Mouse (Mus musculus): ENCODE measurements at regions not wholly inside any gene's neighbourhood (a gene's known extent, or its start where the extent isn't known, plus 50 kb on each side); places are given as distances from the start of the nearest gene placed in this dataset.
A peak's percentile ranks its signal among the peaks of the same experiment; 100 is the strongest.

- no peaks in the 10 kb centered on the region for H3K36me3 ChIP-seq (ENCODE audit: control insufficient read depth, insufficient read depth, low read length)
- no peak overlapping the region for H3K27ac ChIP-seq (ENCODE audit: low read length)
- no peaks in the 10 kb centered on the region for H3K4me1 ChIP-seq (ENCODE audit: control insufficient read depth, insufficient read depth, low read length)
- ATAC-seq = no peak
- H3K4me3 ChIP-seq (ENCODE audit: low read depth, low read length) = no peak overlapping the region
- WGBS = 89% methylated on average over 1 of the region's 1 CpGs
- no peak overlapping the region for H3K9ac ChIP-seq (ENCODE audit: low read depth, low read length)
- no peak overlapping the region for H3K4me2 ChIP-seq (ENCODE audit: low read length)
- H3K9me3 ChIP-seq (replicated peaks; ENCODE audit: control insufficient read depth, low read length, poor library complexity, severe bottlenecking) = no peaks in the 10 kb centered on the region
- H3K27me3 ChIP-seq (ENCODE audit: control insufficient read depth, insufficient read depth, low read depth, low read length) = no peaks in the 10 kb centered on the region
Observed at GRCm38 (mm10) chr6:107629376-107629775, 99.8 kb downstream of the Lrrn1 start.

GRCm38 (mm10) chr6:107645751-107646150 lies 116.2 kb downstream of the Lrrn1 start:
- no peak for ATAC-seq
- no peaks in the 10 kb centered on the region for H3K9me3 ChIP-seq (replicated peaks; ENCODE audit: control insufficient read depth, low read length, poor library complexity, severe bottlenecking)
- no peaks in the 10 kb centered on the region for H3K36me3 ChIP-seq (ENCODE audit: control insufficient read depth, insufficient read depth, low read length)
- no peak overlapping the region for H3K4me2 ChIP-seq (ENCODE audit: low read length)
- no peak overlapping the region for H3K9ac ChIP-seq (ENCODE audit: low read depth, low read length)
- H3K27ac ChIP-seq (ENCODE audit: low read length) = no peak overlapping the region
- H3K27me3 ChIP-seq (ENCODE audit: control insufficient read depth, insufficient read depth, low read depth, low read length) = no peaks in the 10 kb centered on the region
- H3K4me1 ChIP-seq (ENCODE audit: control insufficient read depth, insufficient read depth, low read length) = no peaks in the 10 kb centered on the region
- no peak overlapping the region for H3K4me3 ChIP-seq (ENCODE audit: low read depth, low read length)
- WGBS = 69% methylated on average over 2 of the region's 2 CpGs

- H3K4me2 ChIP-seq (ENCODE audit: low read length) = no peak overlapping the region
- H3K27ac ChIP-seq (ENCODE audit: low read length) = peak overlapping the region; percentile 41; the same call in 1 of the 2 replicates
- no peaks in the 10 kb centered on the region for H3K36me3 ChIP-seq (ENCODE audit: control insufficient read depth, insufficient read depth, low read length)
- no peak overlapping the region for H3K9ac ChIP-seq (ENCODE audit: low read depth, low read length)
- H3K4me3 ChIP-seq (ENCODE audit: low read depth, low read length) = no peak overlapping the region
- H3K27me3 ChIP-seq (ENCODE audit: control insufficient read depth, insufficient read depth, low read depth, low read length) = no peaks in the 10 kb centered on the region
- peak; percentile 70 for ATAC-seq
- H3K4me1 ChIP-seq (ENCODE audit: control insufficient read depth, insufficient read depth, low read length) = peaks cover 5% of the 10 kb centered on the region
- no peaks in the 10 kb centered on the region for H3K9me3 ChIP-seq (replicated peaks; ENCODE audit: control insufficient read depth, low read length, poor library complexity, severe bottlenecking)
Observed at GRCm38 (mm10) chr6:107653840-107654523, 124.4 kb downstream of the Lrrn1 start.

- no peak for ATAC-seq
- WGBS = 94% methylated on average over 2 of the region's 2 CpGs
Observed at GRCm38 (mm10) chr6:107657805-107658204, 128.2 kb downstream of the Lrrn1 start.

GRCm38 (mm10) chr6:107661009-107661764 lies 131.6 kb downstream of the Lrrn1 start:
- no peaks in the 10 kb centered on the region for H3K36me3 ChIP-seq (ENCODE audit: control insufficient read depth, insufficient read depth, low read length)
- no peaks in the 10 kb centered on the region for H3K4me1 ChIP-seq (ENCODE audit: control insufficient read depth, insufficient read depth, low read length)
- H3K9ac ChIP-seq (ENCODE audit: low read depth, low read length) = no peak overlapping the region
- H3K27me3 ChIP-seq (ENCODE audit: control insufficient read depth, insufficient read depth, low read depth, low read length) = no peaks in the 10 kb centered on the region
- no peak overlapping the region for H3K4me2 ChIP-seq (ENCODE audit: low read length)
- H3K9me3 ChIP-seq (replicated peaks; ENCODE audit: control insufficient read depth, low read length, poor library complexity, severe bottlenecking) = no peaks in the 10 kb centered on the region
- H3K4me3 ChIP-seq (ENCODE audit: low read depth, low read length) = no peak overlapping the region
- H3K27ac ChIP-seq (ENCODE audit: low read length) = no peak overlapping the region
- peak; percentile 67 for ATAC-seq
- WGBS = 60% methylated on average over 5 of the region's 5 CpGs

More at GRCm38 (mm10) chr6:107657805-107658204, 128.2 kb downstream of the Lrrn1 start:
- Histone ChIP-seq H3K4me3 (ENCODE audit: low read depth, low read length) (no peak overlapping the region), H3K36me3 (ENCODE audit: control insufficient read depth, insufficient read depth, low read length) (no peaks in the 10 kb centered on the region), H3K27ac (ENCODE audit: low read length) (no peak overlapping the region), H3K9me3 (replicated peaks; ENCODE audit: control insufficient read depth, low read length, poor library complexity, severe bottlenecking) (no peaks in the 10 kb centered on the region), H3K9ac (ENCODE audit: low read depth, low read length) (no peak overlapping the region), H3K4me2 (ENCODE audit: low read length) (no peak overlapping the region), H3K27me3 (ENCODE audit: control insufficient read depth, insufficient read depth, low read depth, low read length) (no peaks in the 10 kb centered on the region), H3K4me1 (ENCODE audit: control insufficient read depth, insufficient read depth, low read length) (peaks cover 5% of the 10 kb centered on the region)

GRCm38 (mm10) chr6:107699298-107699697 lies 169.7 kb downstream of the Lrrn1 start:
- Histone ChIP-seq H3K4me2 (ENCODE audit: low read length) (no peak overlapping the region), H3K4me3 (ENCODE audit: low read depth, low read length) (no peak overlapping the region), H3K4me1 (ENCODE audit: control insufficient read depth, insufficient read depth, low read length) (no peaks in the 10 kb centered on the region), H3K9me3 (replicated peaks; ENCODE audit: control insufficient read depth, low read length, poor library complexity, severe bottlenecking) (no peaks in the 10 kb centered on the region), H3K27ac (ENCODE audit: low read length) (no peak overlapping the region), H3K27me3 (ENCODE audit: control insufficient read depth, insufficient read depth, low read depth, low read length) (no peaks in the 10 kb centered on the region), H3K9ac (ENCODE audit: low read depth, low read length) (no peak overlapping the region), H3K36me3 (ENCODE audit: control insufficient read depth, insufficient read depth, low read length) (no peaks in the 10 kb centered on the region)
- ATAC-seq = no peak
- WGBS = 88% methylated on average over 4 of the region's 4 CpGs

- Histone ChIP-seq H3K9me3 (replicated peaks; ENCODE audit: control insufficient read depth, low read length, poor library complexity, severe bottlenecking) (no peaks in the 10 kb centered on the region), H3K4me1 (ENCODE audit: control insufficient read depth, insufficient read depth, low read length) (peaks cover 21% of the 10 kb centered on the region), H3K36me3 (ENCODE audit: control insufficient read depth, insufficient read depth, low read length) (no peaks in the 10 kb centered on the region), H3K27me3 (ENCODE audit: control insufficient read depth, insufficient read depth, low read depth, low read length) (no peaks in the 10 kb centered on the region), H3K4me2 (ENCODE audit: low read length) (no peak overlapping the region), H3K27ac (ENCODE audit: low read length) (no peak overlapping the region), H3K9ac (ENCODE audit: low read depth, low read length) (no peak overlapping the region), H3K4me3 (ENCODE audit: low read depth, low read length) (no peak overlapping the region)
- no peak for ATAC-seq
- WGBS = 92% methylated on average over 2 of the region's 2 CpGs
Observed at GRCm38 (mm10) chr6:107708185-107708584, 178.6 kb downstream of the Lrrn1 start.

- H3K4me3 ChIP-seq (ENCODE audit: low read depth, low read length) = no peak overlapping the region
- no peak for ATAC-seq
- no peaks in the 10 kb centered on the region for H3K27me3 ChIP-seq (ENCODE audit: control insufficient read depth, insufficient read depth, low read depth, low read length)
- H3K36me3 ChIP-seq (ENCODE audit: control insufficient read depth, insufficient read depth, low read length) = no peaks in the 10 kb centered on the region
- peaks cover 25% of the 10 kb centered on the region for H3K4me1 ChIP-seq (ENCODE audit: control insufficient read depth, insufficient read depth, low read length)
- no peak overlapping the region for H3K9ac ChIP-seq (ENCODE audit: low read depth, low read length)
- no peak overlapping the region for H3K27ac ChIP-seq (ENCODE audit: low read length)
- H3K9me3 ChIP-seq (replicated peaks; ENCODE audit: control insufficient read depth, low read length, poor library complexity, severe bottlenecking) = no peaks in the 10 kb centered on the region
- H3K4me2 ChIP-seq (ENCODE audit: low read length) = no peak overlapping the region
- WGBS = 72% methylated on average over 1 of the region's 1 CpGs
Observed at GRCm38 (mm10) chr6:107708608-107709007, 179.0 kb downstream of the Lrrn1 start.

- Histone ChIP-seq H3K4me2 (ENCODE audit: low read length) (no peak overlapping the region), H3K27me3 (ENCODE audit: control insufficient read depth, insufficient read depth, low read depth, low read length) (no peaks in the 10 kb centered on the region), H3K4me1 (ENCODE audit: control insufficient read depth, insufficient read depth, low read length) (peaks cover 25% of the 10 kb centered on the region), H3K27ac (ENCODE audit: low read length) (no peak overlapping the region), H3K9ac (ENCODE audit: low read depth, low read length) (no peak overlapping the region), H3K4me3 (ENCODE audit: low read depth, low read length) (no peak overlapping the region), H3K9me3 (replicated peaks; ENCODE audit: control insufficient read depth, low read length, poor library complexity, severe bottlenecking) (no peaks in the 10 kb centered on the region), H3K36me3 (ENCODE audit: control insufficient read depth, insufficient read depth, low read length) (no peaks in the 10 kb centered on the region)
- no peak for ATAC-seq
- 75% methylated on average over 5 of the region's 5 CpGs for WGBS
Observed at GRCm38 (mm10) chr6:107710360-107710759, 180.8 kb downstream of the Lrrn1 start.

Measured in midbrain, embryonic 16.5 days (tissue).